Mouse (Mus musculus) C2C12 (cell line): ENCODE measurements around the gene Katnbl1. TPM values are rescaled to one million over a fixed set of nuclear protein-coding genes. Genes with fewer than 3 reads are reported as not detected.
A peak's percentile ranks its signal among the peaks of the same experiment; 100 is the strongest.
"Not testable (repeated sequence)": the region's sequence is repeated elsewhere in the genome, so short reads cannot be mapped to it uniquely, and the experiment has no call there.

Experiments
- H3K27me3 ChIP-seq: one replicate; pipeline ENCODE4 v1.6.1; 2011; ENCODE audit not compliant: control insufficient read depth, insufficient read depth, insufficient read length
- H3K36me3 ChIP-seq: one replicate; pipeline ENCODE4 v1.6.1; 2011; ENCODE audit not compliant: control insufficient read depth, insufficient read depth
- H3K4me3 ChIP-seq: one replicate; pipeline ENCODE4 v1.5.1; 2011; ENCODE audit warnings: mild to moderate bottlenecking, control low read depth; ENCODE audit not compliant: poor library complexity, insufficient read depth, severe bottlenecking
- H3K79me2 ChIP-seq: one replicate; pipeline ENCODE4 v1.6.1; 2011; ENCODE audit not compliant: control insufficient read depth, insufficient read depth
- H3K79me3 ChIP-seq: one replicate; pipeline ENCODE4 v1.6.1; 2011; ENCODE audit warnings: low read depth, control low read depth
- H3ac ChIP-seq: one replicate; pipeline ENCODE3; 2011; ENCODE audit warnings: low read depth; ENCODE audit not compliant: control insufficient read depth, insufficient read length
- CEBPB ChIP-seq: IDR thresholded peaks from one replicate; pipeline ENCODE4 v1.6.1; 2011; ENCODE audit warnings: low read depth, mild to moderate bottlenecking, control low read depth, moderate library complexity
- CTCF ChIP-seq: IDR thresholded peaks from one replicate; pipeline ENCODE4 v1.5.1; 2011; ENCODE audit not compliant: control insufficient read depth, insufficient read depth, insufficient read length
- FOSL1 ChIP-seq: IDR thresholded peaks from one replicate; pipeline ENCODE4 v1.8.0; 2011; ENCODE audit warnings: mild to moderate bottlenecking, low read length; ENCODE audit not compliant: poor library complexity, insufficient read depth, severe bottlenecking
- MAX ChIP-seq: IDR thresholded peaks from one replicate; pipeline ENCODE4 v1.6.1; 2011; ENCODE audit warnings: mild to moderate bottlenecking, control low read depth
- MYOD1 ChIP-seq: IDR thresholded peaks from one replicate; pipeline ENCODE4 v1.6.1; 2011; ENCODE audit warnings: low read depth; ENCODE audit not compliant: control insufficient read depth, insufficient read length
- MYOG ChIP-seq: IDR thresholded peaks from one replicate; pipeline ENCODE4 v1.6.1; 2011; ENCODE audit not compliant: control insufficient read depth, insufficient read length; ENCODE audit errors: extremely low read depth
- USF1 ChIP-seq: IDR thresholded peaks from one replicate; pipeline ENCODE4 v1.6.1; 2011; ENCODE audit warnings: low read depth, mild to moderate bottlenecking, control low read depth, moderate library complexity
- polyA plus RNA-seq: library from polyadenylated mRNA; unstranded; fragments of >200 nt; fragmentation: generic; extraction: Trizol; gene quantifications from one replicate; pipeline ENCODE4 v1.2.1, GENCODE M21; 2012; ENCODE audit warnings: missing spikeins

The Katnbl1 gene
- polyA plus RNA-seq, 1 experiment, result 13.3 TPM

- H3K4me3 ChIP-seq, result no peak overlapping the region
- TF ChIP-seq MAX, result no peak
- TF ChIP-seq FOSL1, result no peak
- TF ChIP-seq CTCF, result no peak
- H3K79me2 ChIP-seq, result peaks cover 35% of the 10 kb centered on the region
- no peak overlapping the region for H3ac ChIP-seq
- peaks cover 62% of the 10 kb centered on the region for H3K36me3 ChIP-seq
- H3K79me3 ChIP-seq, result peaks cover 26% of the 10 kb centered on the region
- H3K27me3 ChIP-seq, result no peaks in the 10 kb centered on the region
These were observed 28.0 kb downstream of the Katnbl1 start for GRCm38 (mm10) chr2:112407030-112407429.

DNA sequence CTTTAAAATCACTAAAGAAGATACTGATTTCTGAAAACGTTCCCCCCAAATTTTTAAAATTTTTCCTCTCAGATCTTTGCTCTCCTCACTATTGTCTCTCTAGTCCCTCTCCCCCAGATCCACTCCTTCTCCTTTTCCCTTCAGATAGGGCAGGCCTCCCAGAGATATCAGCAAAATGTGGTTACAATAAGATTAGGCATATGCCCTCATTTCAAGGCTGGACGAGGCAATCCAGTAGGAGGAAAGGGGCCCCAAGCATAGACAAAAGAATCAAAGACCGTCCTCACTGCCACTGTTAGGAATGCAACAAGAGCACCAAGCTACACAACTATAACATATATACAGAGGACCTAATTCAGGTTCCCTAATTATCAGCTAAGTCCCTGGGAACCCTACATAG is 46.3 kb downstream of the Katnbl1 start:
- TF ChIP-seq MYOD1 (no peak), MAX (no peak), CEBPB (no peak), MYOG (no peak), USF1 (no peak), CTCF (no peak), FOSL1 (no peak)
- H3K36me3 ChIP-seq, result peaks cover 4% of the 10 kb centered on the region
- H3K27me3 ChIP-seq, result no peaks in the 10 kb centered on the region
- H3K79me3 ChIP-seq, result no peaks in the 10 kb centered on the region
- H3K79me2 ChIP-seq, result no peaks in the 10 kb centered on the region
- no peak overlapping the region for H3K4me3 ChIP-seq
- H3ac ChIP-seq, result no peak overlapping the region

DNA sequence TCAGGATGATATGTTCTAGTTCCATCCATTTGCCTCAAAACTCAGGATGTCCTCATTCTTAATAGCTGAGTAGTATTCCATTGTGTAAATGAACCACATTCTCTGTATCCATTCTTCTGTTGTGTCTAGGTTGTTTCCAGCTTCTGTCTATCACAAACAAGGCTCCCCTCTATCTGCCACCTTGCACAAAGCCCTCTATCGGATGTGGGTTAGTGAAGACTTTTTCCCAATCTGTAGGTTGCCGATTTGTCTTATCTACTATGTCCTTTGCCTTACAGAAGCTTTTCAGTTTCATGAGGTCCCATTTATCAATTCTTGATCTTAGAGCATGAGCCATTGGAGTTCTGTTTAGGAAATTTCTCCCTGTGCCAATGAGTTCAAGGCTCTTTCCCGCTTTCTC is 49.5 kb downstream of the Katnbl1 start:
- not testable (repeated sequence) for H3K79me2 ChIP-seq, H3K79me3 ChIP-seq, H3K27me3 ChIP-seq, H3K36me3 ChIP-seq, H3K4me3 ChIP-seq, H3ac ChIP-seq

DNA sequence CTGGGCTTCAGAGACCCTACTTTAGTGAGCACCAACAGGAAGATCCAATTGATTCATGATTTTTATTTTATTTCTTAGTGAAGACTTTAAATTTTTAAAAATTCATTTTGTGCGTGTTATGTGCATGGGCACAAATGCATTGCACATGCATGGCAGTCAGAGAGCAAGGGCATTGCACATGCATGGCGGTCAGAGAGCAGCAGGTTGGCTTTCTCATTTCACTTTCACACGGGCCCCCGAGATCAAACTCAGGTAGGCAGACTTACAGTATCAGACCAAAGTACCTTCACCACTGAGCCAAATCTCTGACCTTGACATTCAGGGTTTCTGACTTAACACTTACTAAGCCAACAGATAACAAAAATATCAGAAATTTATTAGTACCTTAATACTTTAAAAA is 50.7 kb downstream of the Katnbl1 start:
- Histone ChIP-seq H3ac (no peak overlapping the region), H3K79me2 (no peaks in the 10 kb centered on the region), H3K36me3 (no peaks in the 10 kb centered on the region), H3K27me3 (no peaks in the 10 kb centered on the region), H3K79me3 (no peaks in the 10 kb centered on the region), H3K4me3 (no peak overlapping the region)
- TF ChIP-seq USF1 (no peak), FOSL1 (no peak), MYOG (no peak), CEBPB (no peak), CTCF (no peak), MAX (no peak), MYOD1 (no peak)

GRCm38 (mm10) chr2:112430403-112430802 is 51.4 kb downstream of the Katnbl1 start:
- no peaks in the 10 kb centered on the region for H3K27me3 ChIP-seq
- H3K4me3 ChIP-seq, result no peak overlapping the region
- no peaks in the 10 kb centered on the region for H3K79me3 ChIP-seq
- no peaks in the 10 kb centered on the region for H3K79me2 ChIP-seq
- H3ac ChIP-seq, result no peak overlapping the region
- no peaks in the 10 kb centered on the region for H3K36me3 ChIP-seq
- no peak for TF ChIP-seq CTCF
- no peak for TF ChIP-seq MAX
- TF ChIP-seq USF1, result peak; percentile 79
- TF ChIP-seq MYOG, result no peak
- TF ChIP-seq FOSL1, result no peak
- peak; percentile 79 for TF ChIP-seq MYOD1
- TF ChIP-seq CEBPB, result no peak

- H3K4me3 ChIP-seq, result no peak overlapping the region
- H3K27me3 ChIP-seq, result no peaks in the 10 kb centered on the region
- H3K79me3 ChIP-seq, result no peaks in the 10 kb centered on the region
- H3K79me2 ChIP-seq, result no peaks in the 10 kb centered on the region
- TF ChIP-seq MYOD1 (no peak), CTCF (no peak), CEBPB (no peak), MYOG (no peak), USF1 (no peak), FOSL1 (no peak), MAX (no peak)
- no peak overlapping the region for H3ac ChIP-seq
- H3K36me3 ChIP-seq, result no peaks in the 10 kb centered on the region
These were observed 53.5 kb downstream of the Katnbl1 start for GRCm38 (mm10) chr2:112432523-112432922.
